Mouse (Mus musculus): ENCODE measurements around the gene Fam117a.

DNA sequence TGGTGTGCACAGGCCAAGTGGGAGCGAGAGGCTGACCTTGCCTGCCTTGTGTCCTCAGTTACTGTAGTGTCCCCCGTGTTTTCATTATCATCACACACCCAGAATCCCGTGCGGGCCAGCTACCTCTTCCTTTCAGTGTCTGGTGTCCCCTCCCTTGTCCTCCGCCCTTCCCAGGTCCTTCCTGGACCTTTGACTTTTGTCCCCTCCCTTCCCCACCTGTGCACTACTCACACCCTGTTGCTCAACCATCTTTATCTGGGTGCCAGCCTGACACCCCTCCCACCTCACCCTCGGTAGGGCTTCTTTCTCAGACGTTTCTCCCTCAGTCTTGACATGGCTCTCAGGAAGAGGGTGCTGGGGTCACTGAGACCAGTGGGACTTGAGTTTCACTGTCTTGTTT lies 50.5 kb downstream of the Fam117a start:
- TF ChIP-seq POLR2A (IDR thresholded peaks at IDR 0.05; ENCODE audit: borderline replicate concordance, low read depth, low read length) (no peak), CTCF (IDR thresholded peaks at IDR 0.05; ENCODE audit: low read depth, low read length) (no peak)

All from bone marrow macrophage, adult 2 months (primary cell).